Mouse (Mus musculus) ES-Bruce4 (cell line): ENCODE data around the gene St3gal3.

Source experiments
- CTCF ChIP-seq: IDR thresholded peaks from one replicate; pipeline ENCODE4 v1.8.1; 2011; ENCODE audit warnings: low read depth, low read length
- EP300 ChIP-seq: IDR thresholded peaks from 2 replicates; pipeline ENCODE4 v1.6.1; 2011; ENCODE audit warnings: low read depth, low read length; ENCODE audit not compliant: insufficient read depth
- POLR2A ChIP-seq: IDR thresholded peaks from one replicate; pipeline ENCODE4 v1.8.1; 2011; ENCODE audit warnings: low read length; ENCODE audit not compliant: insufficient read depth

GRCm38 (mm10) chr4:117991055-117991627, 143.6 kb downstream of the St3gal3 start:
- TF ChIP-seq CTCF (no peak), EP300 (no peak), POLR2A (no peak)
